Mouse (Mus musculus): ENCODE results near the gene Hfe2.
A peak's percentile ranks its signal among the peaks of the same experiment; 100 is the strongest.
"Not testable (repeated sequence)": the region's sequence is repeated elsewhere in the genome, so short reads cannot be mapped to it uniquely, and the experiment has no call there.

Gene Hfe2

GRCm38 (mm10) chr3:96496216-96496615 is 28.8 kb upstream of the Hfe2 start:
- no peak for DNase-seq (ENCODE audit: low spot score in 2 of 2)

GRCm38 (mm10) chr3:96496620-96497275 is 28.2 kb upstream of the Hfe2 start:
- DNase-seq (ENCODE audit: low spot score in 2 of 2): not testable (repeated sequence)

GRCm38 (mm10) chr3:96497451-96498028 is 27.4 kb upstream of the Hfe2 start:
- peak; percentile 57 to 70 for DNase-seq (ENCODE audit: low spot score in 2 of 2)

- no peak for DNase-seq (ENCODE audit: low spot score in 2 of 2)
Observed at GRCm38 (mm10) chr3:96498476-96499245, 26.3 kb upstream of the Hfe2 start.

GRCm38 (mm10) chr3:96499481-96500288 is 25.3 kb upstream of the Hfe2 start:
- peak; percentile 63 to 66 for DNase-seq (ENCODE audit: low spot score in 2 of 2)

- peak; percentile 93 to 94 for DNase-seq (ENCODE audit: low spot score in 2 of 2)
Observed at GRCm38 (mm10) chr3:96500289-96500621, 24.7 kb upstream of the Hfe2 start.

- DNase-seq (ENCODE audit: low spot score in 2 of 2): peak; percentile 78 to 83
Observed at GRCm38 (mm10) chr3:96500691-96501265, 24.2 kb upstream of the Hfe2 start.

GRCm38 (mm10) chr3:96501391-96502115 is 23.4 kb upstream of the Hfe2 start:
- peak; percentile 81 to 88 for DNase-seq (ENCODE audit: low spot score in 2 of 2)

- DNase-seq (ENCODE audit: low spot score in 2 of 2): no peak
Observed at GRCm38 (mm10) chr3:96502181-96503082, 22.5 kb upstream of the Hfe2 start.

- peak in 1 of 2 experiments; percentile 60 for DNase-seq (ENCODE audit: low spot score in 2 of 2)
Observed at GRCm38 (mm10) chr3:96503083-96503450, 21.9 kb upstream of the Hfe2 start.

GRCm38 (mm10) chr3:96503946-96504345 is 21.0 kb upstream of the Hfe2 start:
- no peak for DNase-seq (ENCODE audit: low spot score in 2 of 2)

- DNase-seq (ENCODE audit: low spot score in 2 of 2): no peak
Observed at GRCm38 (mm10) chr3:96504931-96505330, 20.0 kb upstream of the Hfe2 start.

- DNase-seq (ENCODE audit: low spot score in 2 of 2): no peak
Observed at GRCm38 (mm10) chr3:96506396-96507047, 18.4 kb upstream of the Hfe2 start.

- not testable (repeated sequence) for DNase-seq (ENCODE audit: low spot score in 2 of 2)
Observed at GRCm38 (mm10) chr3:96507966-96508365, 17.0 kb upstream of the Hfe2 start.

GRCm38 (mm10) chr3:96520171-96520570 is 4.8 kb upstream of the Hfe2 start:
- DNase-seq (ENCODE audit: low spot score in 2 of 2): no peak

- DNase-seq (ENCODE audit: low spot score in 2 of 2): no peak
Observed at GRCm38 (mm10) chr3:96522149-96522548, 2.8 kb upstream of the Hfe2 start.

- no peak for DNase-seq (ENCODE audit: low spot score in 2 of 2)
Observed at GRCm38 (mm10) chr3:96524028-96524810, 753 bp upstream of the Hfe2 start.

- DNase-seq (ENCODE audit: low spot score in 2 of 2): no peak
Observed at GRCm38 (mm10) chr3:96526013-96526762, 1.2 kb downstream of the Hfe2 start.

Data from urinary bladder, adult 18-20 months (tissue).